Mouse (Mus musculus) thymus, adult 18-20 months (tissue): ENCODE results near the gene Evx2.

Experiments used
- DNase-seq, 2 experiments: peaks; one replicate each; pipeline ENCODE4 v3.0.0; 2022; ENCODE audit warnings: mixed read lengths in 2 of 2

The Evx2 gene

DNA sequence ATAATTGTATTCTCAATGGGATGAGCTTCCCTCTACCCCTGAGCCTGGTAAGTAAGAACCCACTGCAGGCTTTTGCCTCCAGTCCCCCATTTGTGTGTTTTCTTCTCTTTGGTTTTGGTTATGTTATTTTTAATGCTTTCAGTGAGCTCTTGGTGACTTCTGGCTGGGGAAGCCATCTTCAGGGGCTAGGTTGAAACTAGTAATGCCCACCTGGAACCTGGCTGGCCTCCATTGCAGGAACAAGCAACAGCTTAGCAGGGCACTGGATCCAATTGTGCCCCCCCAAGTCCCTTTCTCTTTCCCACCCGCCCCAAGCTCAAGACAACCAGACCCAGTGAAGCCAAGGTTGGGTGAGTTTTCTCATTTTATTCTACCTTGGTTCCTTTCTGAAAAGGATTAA is 36.0 kb upstream of the Evx2 start:
- DNase-seq: no peak

DNA sequence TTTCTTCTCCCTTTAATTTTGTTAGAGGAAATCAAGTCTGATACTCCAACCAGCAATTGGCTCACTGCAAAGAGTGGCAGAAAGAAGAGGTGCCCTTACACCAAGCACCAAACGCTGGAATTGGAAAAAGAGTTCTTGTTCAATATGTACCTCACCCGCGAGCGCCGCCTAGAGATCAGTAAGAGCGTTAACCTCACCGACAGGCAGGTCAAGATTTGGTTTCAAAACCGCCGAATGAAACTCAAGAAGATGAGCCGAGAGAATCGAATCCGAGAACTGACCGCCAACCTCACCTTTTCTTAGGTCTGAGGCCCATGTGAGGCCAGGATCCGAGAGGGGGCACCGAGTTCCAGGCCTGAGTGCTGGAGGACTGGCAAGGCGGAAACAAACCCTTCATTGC is 34.7 kb upstream of the Evx2 start:
- no peak for DNase-seq

DNA sequence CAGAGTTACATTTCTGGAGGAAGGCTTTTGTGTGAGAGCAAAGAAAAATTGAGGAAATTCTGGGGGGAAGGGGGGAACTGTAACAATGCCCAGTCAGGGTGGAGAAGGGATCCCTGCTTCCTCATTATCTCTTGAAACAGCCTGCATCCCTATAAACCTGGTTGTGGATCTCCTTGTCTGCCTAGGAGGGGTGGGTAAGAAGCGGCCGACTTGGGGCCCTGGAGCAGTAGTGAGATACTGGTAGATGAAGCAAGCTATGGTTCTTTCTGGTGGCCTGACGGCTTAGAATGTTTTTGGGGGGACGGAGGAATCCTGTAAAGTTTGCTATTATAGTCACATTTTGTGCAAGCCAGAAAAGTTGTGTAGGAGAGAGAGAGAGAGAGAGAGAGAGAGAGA is 34.1 kb upstream of the Evx2 start:
- no peak for DNase-seq

DNA sequence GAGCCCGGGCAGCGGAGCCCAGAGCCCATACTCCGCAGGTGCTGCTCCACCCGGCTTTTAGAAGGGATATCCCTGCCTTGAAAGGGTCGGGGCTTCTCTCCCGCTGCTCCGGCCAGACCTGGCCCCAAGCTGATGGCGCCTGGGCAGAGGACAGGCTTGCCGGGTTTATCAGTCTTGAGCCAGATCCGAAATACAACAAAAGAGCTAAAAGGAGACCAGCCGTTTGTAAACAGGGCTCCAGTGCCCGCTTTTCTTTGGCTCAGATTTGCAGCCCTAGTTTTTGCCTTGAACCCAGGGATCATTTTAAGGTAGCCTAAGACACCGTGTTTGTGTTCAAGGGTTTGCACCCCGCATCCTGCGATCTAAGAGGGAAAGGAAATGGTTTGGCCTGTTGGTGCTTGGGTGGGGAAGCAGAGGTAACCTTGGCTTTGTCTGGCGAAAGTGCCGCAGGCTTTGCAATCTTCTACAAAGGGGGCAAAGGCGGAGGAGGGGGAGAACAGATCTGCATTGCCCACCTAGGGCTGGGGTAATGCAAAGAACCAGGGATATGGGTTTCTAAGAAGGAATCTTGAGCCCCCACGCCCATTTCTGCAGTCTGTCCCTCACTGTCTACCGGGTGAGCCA is 33.6 kb upstream of the Evx2 start:
- no peak for DNase-seq

DNA sequence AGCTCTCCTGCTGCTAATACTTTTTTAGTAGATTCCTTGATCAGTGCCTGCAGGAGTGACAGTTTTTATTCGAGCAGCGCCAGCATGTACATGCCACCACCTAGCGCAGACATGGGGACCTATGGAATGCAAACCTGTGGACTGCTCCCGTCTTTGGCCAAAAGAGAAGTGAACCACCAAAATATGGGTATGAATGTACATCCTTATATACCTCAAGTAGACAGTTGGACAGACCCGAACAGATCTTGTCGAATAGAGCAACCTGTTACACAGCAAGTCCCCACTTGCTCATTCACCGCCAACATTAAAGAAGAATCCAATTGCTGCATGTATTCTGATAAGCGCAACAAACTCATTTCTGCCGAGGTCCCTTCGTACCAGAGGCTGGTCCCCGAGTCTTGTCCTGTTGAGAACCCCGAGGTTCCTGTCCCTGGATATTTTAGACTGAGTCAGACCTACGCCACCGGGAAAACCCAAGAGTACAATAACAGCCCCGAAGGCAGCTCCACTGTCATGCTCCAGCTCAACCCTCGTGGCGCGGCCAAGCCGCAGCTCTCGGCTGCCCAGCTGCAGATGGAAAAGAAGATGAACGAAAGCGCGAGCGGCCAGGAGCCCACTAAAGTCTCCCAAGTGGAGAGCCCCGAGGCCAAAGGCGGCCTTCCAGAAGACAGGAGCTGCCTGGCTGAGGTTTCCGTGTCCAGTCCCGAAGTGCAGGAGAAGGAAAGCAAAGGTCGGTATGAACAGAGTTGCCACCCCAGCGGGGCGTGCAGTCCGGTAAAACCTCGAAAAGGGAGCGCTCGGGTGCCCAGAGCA is 32.8 kb upstream of the Evx2 start:
- no peak for DNase-seq

DNA sequence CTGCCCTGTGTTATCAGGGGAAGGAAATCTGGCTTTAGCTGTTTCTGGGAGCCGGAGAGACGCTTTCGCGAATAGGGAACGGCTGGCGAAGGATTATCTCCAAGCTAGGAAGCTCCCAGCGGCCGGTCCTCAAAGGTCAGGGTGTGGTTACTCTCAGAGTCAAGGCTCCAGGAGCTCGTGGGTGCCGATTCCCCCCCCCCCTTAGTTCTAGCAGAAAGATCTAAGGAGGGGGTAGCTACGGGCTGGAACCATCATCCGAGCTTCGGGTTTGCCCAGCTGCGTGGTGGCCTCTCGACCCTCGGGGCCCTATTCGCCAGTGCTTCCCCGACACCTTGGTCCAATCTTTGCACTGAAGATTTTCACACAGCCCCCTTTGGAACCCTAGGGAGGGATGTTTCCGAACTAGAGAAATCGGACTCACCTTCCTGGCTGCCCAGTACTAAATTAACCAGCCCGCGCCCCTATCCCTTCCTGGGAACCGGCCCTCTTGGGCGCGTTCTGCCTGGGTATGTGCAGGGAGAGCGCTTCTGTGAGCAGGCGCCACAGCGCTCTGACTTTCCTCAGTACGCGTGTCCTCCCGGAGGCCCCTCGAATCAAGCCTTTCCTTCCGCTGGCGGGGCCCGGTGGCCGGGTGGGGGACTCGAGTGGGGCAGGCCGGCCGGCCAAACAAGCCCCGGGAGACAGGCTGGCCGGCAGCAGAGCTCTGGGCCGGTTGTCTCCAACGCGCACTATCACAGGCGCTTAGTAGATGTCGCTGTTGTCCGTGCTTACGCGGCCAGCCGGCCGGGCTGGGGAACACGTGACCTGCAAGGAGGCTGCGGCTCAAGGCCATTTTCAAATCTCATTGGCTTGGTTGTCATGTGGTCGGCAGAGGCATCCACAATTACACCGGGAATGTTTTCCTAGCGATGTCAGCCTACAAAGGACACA is 31.9 kb upstream of the Evx2 start, which contains the start of gene Hoxd10:
Hoxd10 (plus strand) TSS at position 903 of the 930 bp plus-strand sequence.
- no peak for DNase-seq

DNA sequence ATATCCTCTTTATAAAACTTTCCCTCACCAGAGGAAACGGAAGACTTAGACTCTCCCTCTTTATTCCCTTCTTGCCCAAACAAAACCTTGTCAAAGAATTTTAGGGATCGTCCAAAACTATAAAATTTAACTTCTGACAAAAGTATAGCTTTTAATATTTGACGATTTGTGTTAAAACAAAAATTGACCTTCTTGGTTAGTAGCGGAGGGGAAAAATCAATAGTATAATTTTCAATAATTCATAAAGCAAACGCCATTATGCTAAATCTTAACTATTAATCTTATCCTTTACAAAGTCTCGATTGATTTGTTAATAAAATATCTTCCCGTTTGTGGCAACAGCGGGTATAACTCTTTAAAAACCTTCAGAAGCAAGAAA is 31.0 kb upstream of the Evx2 start:
- DNase-seq: no peak

DNA sequence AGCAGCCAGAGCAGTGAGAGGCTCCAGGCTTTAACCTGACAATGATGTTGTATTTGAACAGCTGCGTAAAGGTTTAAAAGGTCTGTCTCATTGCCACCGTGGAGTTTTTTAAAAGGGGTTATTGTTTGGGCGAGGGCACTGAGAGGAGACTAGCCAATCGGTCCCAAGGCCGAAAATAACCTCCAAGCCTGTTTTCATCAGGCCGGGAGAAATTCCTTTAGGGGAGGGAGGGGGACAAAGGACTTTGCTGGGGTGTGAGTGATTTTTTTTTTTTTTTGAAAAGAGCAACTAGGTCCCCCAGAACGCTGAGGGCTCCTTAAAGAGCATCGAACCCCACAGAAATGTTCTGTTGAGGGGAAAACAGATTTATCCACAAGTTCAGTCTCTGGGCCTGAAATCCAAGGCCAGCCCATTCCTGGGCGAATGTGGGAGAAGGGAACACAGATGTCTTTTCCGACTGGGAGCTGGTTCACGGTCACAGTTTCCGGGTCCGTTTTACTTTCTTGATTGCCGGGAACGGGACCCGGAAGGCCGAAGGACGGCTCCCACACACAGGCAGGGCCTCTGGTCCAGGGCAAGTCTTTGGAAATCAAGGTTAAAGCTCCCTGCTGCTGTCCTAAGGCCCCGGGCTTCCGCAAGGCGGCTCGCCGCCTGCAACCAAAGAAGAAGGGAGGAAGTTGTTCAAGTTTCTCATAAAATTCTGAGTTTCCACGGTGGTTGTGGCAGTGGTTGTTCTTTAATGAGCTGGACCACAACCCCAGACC is 30.4 kb upstream of the Evx2 start:
- no peak for DNase-seq

DNA sequence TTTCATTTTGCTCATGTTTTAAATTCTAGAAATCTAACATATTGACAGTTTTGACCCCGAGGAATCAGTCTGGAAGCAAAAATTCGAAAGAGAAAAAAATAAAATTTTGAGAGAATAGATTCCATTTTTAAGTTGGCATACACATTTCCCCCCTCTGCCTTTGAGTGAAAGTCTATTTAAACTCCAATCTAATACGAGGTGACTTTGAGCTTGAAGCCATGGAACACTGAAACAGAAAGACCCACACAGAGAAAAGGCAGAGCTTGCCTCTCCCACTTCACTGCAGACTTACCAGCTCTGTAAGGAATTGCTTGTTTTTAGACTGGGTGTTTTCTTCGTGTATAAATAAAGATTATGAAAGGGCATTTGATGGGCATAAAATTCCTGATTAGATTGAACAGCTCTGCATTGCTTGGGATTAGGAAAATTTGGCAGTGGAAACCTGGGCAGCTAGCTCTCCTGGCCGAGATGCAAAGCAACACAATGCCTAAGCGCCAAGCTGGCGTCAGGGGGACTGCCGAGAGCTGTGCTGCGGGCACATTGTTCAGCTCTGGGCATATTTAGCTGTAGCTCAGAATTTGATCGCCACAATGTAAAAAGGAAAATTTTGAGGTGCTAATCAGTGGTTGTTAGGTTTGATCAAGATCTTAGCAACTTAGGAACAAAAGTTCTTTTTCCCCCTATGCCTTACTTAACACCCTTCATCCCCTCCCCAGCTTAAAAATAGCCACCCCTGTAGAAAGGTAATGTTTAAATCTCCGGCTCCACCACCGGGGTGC is 29.6 kb upstream of the Evx2 start:
- no peak for DNase-seq

DNA sequence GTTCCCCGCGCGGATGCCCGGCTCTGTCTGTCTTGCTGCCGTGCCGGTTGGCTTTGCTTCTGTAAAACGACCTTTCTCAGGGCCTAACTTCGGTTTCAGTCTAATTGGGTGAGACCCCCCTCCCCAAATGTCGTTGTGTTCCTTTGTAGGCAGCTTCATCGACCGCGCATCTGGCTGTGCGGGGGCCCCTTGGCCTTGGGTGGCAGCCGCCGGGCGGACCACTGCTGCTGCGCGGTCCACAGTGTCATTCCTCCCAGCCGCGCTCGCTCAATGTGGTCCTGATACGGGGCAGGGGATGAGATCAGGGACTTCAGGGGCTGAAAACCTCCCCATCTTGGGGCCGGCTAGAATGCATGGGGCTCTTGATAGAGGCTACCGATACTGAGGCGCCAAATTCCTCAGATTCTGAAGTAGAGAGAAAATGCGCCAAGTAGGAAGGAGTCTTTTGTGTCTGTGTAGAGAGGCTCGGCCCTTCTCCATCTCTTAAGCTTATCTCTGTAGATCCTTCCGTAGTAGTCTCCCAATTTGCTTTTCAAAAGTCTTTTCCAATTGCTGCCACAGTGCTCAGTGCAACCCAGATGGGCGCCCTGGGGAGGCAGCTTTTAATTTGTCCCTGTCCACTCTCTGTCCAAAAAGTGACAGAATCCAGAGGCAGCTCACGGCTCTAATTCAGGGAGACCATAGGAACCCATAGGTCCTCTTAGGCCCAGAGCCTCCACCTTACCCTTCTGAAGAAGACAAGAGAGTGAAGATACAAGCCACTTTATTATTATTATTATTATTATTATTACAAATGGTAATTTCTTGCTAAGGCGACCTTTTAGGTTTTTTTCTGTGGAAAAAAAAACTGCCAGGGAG is 28.6 kb upstream of the Evx2 start:
- DNase-seq: no peak

DNA sequence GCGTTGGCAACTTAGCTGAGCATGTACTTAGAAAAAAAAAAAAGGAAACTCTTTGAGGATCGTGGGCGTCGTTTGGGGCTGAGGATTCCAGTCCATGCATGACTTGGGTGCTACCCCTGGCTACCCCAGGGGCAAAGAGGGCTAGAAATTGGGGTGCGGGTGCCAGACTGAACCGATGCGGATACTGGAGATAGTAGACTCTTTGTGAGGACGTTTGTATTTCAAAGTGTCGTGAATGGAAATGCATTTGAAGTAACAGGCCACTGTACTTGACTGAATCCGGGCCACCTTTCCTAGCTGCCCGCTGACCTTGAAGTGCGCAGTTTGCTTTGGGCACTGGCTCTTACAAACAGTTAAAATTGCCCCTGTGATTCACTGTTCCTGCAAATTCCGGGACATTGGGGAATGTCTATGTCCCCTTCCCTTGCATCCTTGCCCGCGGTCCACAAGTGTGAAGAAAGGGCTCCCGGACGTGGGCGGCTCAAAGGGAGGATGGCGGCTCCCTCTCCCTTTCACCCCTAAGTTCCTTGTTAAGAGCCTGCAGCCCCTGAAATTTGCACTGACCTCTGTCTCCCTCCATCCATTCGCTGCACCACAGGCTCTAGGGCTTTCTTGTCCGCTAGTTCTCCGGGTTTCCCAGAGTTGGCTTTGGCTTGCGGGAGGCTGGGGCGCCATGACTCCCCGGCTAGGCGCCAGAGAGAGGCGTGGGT is 27.8 kb upstream of the Evx2 start:
- DNase-seq: no peak

DNA sequence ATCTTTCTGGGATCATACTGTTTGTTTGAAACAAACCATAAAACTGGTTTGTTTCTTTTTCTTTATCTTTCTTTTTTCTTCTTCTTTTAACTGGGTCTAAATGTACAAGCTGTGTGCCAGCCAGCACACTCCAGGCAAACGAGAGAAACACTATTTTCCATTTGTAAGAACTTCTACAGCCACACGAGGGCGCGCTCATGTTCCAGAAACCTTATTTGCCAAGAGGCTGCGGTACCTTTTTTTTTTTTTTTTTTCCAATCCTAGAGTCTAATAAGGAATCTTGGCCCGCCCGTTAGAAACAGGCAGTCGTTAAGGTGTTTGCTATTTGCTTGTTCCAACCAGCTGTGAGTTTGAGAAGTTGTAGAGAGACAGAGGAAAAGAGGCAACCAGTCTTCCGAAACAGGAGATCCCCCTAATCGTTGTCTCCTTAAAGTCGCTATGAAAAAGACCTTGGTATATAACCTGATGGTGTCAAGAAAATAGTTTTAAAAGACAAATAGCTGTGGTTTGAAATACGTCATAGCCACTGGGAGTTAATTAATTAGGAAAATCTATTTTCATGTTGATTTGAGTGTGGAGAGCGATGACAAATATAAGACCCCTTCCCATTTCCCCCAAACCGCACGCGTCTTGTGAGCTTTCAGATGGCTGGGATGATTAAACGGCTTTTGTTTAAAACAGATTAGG is 27.1 kb upstream of the Evx2 start:
- DNase-seq: no peak

DNA sequence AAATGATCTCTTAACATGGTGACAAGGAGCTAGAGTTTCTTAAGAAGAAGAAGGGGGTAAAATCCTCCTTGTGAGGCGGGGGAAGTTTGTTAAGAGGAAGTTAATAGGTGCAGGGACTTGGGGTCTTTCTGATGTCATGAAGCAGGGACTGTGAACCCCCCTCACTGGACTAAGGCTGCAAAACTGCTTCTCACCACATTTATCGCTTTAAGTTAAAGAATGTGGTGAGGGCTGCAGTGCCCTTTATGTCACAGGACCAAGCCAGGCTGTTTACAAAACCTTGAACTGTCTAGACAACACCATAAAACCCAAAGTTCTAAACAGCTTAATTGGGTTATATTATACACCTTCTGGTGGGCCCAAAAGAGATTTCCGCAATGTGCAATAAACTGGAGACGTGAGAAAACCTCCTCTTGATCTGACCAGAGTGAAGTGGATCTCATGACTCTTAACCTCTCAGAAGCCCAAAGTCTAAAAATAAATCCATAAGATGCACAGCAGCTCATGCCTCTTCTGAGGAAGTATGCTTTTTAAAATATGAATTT is 25.8 kb upstream of the Evx2 start:
- DNase-seq: no peak

DNA sequence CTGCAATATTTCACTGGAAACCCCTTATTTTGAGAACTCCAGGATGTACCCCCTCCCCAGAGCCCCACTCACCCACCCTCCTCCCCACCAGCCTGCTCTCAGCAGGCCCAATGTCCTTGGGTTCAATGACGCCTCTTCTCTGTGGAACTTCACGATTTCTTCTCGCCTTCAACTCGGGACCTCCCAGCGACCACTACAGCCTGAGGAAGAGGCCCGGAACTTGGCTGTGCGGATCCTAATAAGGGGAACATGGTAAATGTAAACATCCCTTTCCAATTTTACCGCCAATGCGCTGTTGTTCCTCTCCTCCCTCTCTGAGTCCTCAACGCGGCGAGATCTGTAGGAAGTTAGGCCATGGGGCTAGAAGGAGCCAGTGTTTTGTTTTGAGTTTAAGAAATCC is 24.7 kb upstream of the Evx2 start:
- no peak for DNase-seq

DNA sequence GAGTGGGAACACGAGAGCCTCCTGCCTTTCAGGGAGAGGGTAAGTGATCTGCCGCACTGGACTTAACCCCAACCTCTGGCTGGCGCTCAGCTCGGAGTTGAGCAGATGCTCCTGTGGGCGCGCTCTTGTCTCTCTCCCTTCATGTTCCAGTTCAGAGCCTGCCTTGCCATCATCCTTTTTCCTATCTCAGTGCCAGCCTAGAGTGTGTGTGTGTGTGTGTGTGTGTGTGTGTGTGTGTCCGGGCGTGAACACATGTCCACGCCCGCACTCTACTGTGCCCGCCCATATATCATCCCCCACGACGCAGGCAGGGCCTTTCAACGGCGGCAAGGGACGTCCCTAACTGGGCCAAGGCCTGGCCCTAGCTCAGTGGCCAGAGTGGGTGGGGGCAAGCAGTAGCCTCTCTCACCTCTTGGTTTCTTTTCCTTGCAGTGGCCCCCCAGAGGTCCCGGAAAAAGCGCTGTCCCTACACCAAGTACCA is 24.2 kb upstream of the Evx2 start:
- no peak for DNase-seq

DNA sequence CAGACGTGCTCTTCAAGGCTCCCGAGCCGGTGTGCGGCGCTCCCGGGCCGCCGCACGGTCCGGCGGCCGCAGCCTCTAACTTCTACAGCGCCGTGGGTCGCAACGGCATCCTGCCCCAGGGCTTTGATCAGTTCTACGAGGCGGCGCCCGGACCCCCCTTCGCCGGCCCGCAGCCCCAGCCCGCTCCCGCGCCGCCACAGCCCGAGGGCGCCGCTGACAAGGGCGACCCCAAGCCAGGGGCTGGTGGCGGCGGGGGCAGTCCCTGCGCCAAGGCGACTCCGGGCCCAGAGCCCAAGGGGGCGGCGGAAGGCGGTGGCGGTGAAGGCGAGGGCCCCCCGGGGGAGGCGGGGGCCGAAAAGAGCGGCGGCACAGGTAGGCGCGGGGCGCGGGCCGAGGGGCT is 23.4 kb upstream of the Evx2 start:
- DNase-seq: no peak

DNA sequence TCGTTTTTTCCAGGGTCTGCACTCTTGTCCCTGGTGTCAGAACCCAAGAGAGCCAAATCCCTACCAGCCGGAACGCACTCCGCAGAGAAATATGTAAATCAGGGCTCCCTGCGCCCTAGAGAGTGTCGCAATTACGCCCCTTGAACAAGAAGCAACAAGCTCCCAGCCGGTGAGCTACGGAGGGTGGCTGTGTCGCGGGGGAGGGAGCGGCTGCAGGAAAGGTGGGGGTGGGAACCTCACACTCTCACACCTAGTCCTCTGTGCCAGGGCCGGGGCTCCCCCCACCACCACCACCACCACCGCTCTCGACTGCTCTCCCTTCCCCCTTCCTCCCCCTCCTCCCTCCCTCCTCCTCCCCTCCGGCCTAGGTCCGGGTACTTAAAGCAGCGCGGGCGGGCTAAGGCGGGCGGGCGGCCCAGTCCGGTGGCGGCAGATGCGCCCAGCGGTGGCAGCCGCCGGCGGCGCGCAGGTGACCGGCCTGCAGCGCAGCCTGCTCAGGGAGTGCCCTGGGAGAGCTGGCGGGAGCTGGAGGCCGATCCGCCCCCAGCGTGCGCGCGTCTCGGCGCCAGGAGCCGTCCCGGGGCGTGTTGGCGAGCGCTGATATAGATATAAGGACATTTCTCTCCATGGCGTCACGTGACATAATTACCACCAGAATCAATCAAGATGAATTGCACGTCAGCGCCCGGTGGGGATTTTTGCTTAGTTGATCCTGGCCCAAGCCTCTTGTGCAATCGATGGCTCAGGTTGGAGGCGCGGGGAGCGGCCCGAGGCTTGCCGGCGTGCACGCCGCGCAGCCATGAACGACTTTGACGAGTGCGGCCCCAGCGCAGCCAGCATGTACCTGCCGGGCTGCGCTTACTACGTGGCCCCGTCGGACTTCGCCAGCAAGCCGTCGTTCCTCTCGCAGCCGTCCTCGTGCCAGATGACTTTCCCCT is 22.5 kb upstream of the Evx2 start:
- no peak for DNase-seq
